Mouse (Mus musculus): ENCODE measurements around the gene 1700029I15Rik.
"Not testable (repeated sequence)": the region's sequence is repeated elsewhere in the genome, so short reads cannot be mapped to it uniquely, and the experiment has no call there.

The 1700029I15Rik gene

GRCm38 (mm10) chr2:92391116-92391515, 8.8 kb downstream of the 1700029I15Rik start:
- DNase-seq (ENCODE audit: low read depth in 1 of 2, low spot score in 2 of 2) = no peak

DNA sequence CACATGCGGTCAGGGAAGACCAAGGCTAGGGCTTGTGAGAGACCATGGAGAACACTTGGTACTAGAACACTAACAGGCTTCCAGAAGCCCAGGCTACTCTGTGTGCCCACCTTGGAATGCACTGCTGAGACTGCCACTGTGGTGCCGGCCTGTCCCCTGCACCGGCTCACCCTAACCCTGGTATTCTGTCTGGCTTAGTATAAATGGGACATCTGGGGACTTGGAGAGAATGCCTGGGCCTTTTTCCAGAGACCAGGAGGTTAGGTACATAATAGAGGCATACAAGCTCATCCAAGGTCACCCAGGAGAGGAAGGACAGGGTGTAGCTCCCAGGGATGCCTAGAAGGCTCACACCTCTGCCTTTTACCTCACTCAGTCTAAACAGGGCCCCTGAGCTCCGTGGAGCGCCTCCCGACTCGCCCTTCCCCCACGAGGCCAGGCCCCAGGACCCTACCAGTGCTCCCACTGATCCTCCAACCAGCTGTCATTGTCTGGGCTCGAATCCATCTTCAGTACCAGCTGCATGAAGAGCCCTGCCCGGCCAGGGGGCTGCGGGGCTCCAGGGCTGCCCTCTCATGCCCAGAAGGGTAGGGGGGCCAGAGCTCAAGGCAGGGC, 9.5 kb downstream of the 1700029I15Rik start:
- no peak for DNase-seq (ENCODE audit: low read depth in 1 of 2, low spot score in 2 of 2)

- DNase-seq (ENCODE audit: low read depth in 1 of 2, low spot score in 2 of 2) = no peak
Measured at GRCm38 (mm10) chr2:92392318-92393264, 10.3 kb downstream of the 1700029I15Rik start.

- no peak for DNase-seq (ENCODE audit: low read depth in 1 of 2, low spot score in 2 of 2)
Measured at GRCm38 (mm10) chr2:92395535-92395934, 13.2 kb downstream of the 1700029I15Rik start.

GRCm38 (mm10) chr2:92397436-92397835, 15.1 kb downstream of the 1700029I15Rik start:
- no peak for DNase-seq (ENCODE audit: low read depth in 1 of 2, low spot score in 2 of 2)

GRCm38 (mm10) chr2:92399877-92400276, 17.5 kb downstream of the 1700029I15Rik start:
- DNase-seq (ENCODE audit: low read depth in 1 of 2, low spot score in 2 of 2) = not testable (repeated sequence)

- no peak for DNase-seq (ENCODE audit: low read depth in 1 of 2, low spot score in 2 of 2)
Measured at GRCm38 (mm10) chr2:92400682-92401081, 18.3 kb downstream of the 1700029I15Rik start.

- no peak for DNase-seq (ENCODE audit: low read depth in 1 of 2, low spot score in 2 of 2)
Measured at GRCm38 (mm10) chr2:92401091-92401561, 18.8 kb downstream of the 1700029I15Rik start, which contains the start of gene Mapk8ip1. Gene Mapk8ip1, minus strand, starts transcription at chr2:92401263.

DNA sequence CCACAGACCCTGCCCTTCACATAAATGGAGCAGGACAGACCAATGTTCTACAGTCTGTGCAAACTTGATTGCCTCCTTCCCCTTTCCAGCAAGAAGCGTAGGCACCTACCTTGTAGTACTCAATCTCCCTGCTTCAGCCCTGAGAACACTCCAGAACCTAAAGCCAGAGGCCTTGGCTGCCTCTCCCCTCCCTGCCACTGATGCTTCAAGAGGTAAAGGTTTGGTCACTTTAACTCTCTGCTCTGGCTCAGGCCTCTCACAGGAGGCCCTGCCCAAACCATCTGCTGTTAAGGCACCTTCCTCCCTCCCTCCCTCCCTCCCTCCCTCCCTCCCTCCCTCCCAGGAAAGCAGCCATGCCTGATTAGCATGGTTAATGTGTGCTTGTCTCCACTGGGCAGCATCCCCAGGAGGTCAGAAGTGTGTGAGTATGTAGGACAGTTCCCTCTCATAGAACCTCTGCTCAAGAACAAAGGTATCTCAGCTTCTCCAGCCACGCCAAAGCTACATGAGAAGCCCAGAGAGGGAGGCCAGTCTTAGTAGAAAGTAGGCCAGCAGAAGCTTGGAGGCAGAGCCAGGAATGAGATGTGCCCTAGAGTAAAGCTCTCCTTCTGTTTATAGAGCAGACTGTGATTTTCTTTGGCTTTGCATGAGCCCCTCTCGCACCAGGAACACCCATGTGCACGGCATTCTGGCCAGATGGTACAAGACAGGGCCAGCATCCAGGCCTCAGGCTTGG, 20.4 kb downstream of the 1700029I15Rik start:
- DNase-seq (ENCODE audit: low read depth in 1 of 2, low spot score in 2 of 2) = no peak

DNA sequence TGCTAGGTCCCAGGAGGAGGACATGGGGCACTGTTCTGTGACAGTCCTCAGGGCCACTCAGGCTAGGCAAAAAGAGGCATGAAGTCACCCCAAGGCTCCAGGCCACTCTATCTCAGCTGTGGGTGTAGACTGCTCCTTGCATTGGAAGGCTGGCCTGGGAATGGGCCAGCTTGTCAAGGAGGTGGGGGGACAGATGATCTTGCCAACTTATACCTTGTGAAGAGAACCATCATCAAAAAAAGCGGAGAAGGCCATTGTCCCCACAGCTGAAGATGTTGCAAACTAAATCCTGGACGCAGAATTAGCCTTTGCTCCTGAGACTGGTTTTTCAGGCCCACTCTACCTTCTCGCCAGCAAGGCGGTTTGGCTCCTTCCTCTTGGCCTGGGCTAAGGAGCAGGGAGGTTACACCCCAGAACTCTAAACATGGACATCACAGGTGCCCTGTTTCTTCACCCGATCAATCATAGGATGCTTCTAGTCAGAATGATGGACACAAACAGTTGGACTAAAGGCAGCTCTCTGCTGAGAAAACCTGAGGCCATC, 21.5 kb downstream of the 1700029I15Rik start:
- DNase-seq (ENCODE audit: low read depth in 1 of 2, low spot score in 2 of 2) = no peak

- no peak for DNase-seq (ENCODE audit: low read depth in 1 of 2, low spot score in 2 of 2)
Measured at GRCm38 (mm10) chr2:92404737-92405136, 22.4 kb downstream of the 1700029I15Rik start.

- no peak for DNase-seq (ENCODE audit: low read depth in 1 of 2, low spot score in 2 of 2)
Measured at GRCm38 (mm10) chr2:92405687-92406086, 23.3 kb downstream of the 1700029I15Rik start.

- no peak for DNase-seq (ENCODE audit: low read depth in 1 of 2, low spot score in 2 of 2)
Measured at GRCm38 (mm10) chr2:92408309-92409045, 26.1 kb downstream of the 1700029I15Rik start.

DNA sequence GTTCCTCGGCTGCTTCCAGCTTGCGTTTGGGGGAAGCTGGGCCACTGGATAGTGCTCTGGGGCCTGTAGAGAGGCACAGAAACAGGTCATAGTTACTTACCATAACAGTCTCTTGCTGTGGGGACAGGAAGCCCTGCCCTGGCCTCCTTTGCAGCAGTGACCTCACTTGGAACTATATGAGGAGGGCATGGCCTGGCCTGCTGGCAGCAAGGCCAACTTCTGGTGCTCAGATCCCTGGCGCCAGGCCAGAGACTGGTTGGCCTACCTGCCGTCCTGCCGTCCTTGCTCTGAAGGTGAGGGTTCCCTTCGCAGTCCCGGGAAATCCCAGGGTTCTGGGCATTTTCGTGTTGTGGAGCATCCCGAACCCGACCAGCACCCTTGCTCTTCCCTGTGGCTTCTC, 29.4 kb downstream of the 1700029I15Rik start:
- DNase-seq (ENCODE audit: low read depth in 1 of 2, low spot score in 2 of 2) = no peak

GRCm38 (mm10) chr2:92421723-92422387, 39.5 kb downstream of the 1700029I15Rik start:
- no peak for DNase-seq (ENCODE audit: low read depth in 1 of 2, low spot score in 2 of 2)

DNA sequence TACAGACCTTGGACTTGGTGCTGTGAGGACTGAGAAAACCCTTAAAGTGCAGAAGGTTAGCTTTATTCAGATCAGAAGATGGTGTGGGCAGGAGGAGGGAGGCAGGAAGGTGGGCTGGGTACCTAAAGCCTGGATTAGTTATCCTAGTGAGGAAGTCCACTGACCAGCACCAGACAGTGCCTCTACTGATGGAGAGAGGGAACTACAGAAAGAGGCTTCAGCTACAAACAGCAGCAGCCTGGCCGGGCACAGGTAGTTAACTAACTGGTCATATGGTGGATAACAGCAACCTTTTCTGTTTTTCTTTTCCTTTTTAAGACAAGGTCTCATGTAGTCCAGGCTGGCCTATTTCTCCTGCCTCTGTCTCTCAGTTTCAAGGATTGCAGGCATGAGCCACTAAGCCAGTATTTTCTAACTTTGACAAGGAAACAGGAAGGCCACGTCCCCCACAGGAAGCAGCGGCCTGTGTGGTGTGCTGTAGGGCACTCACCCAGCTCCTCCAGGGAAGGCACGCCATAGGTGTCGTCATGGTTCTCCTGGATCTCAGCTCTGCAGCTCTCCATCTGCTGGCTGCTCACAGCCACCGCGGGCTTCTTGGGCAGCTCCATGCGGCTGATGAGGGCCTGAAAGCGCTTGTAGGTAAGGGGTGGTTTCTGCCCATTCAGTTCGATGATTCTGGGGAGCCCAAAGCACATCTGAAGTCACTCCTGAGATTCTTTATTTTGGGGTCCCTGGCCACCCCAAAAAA, 40.2 kb downstream of the 1700029I15Rik start:
- no peak for DNase-seq (ENCODE audit: low read depth in 1 of 2, low spot score in 2 of 2)

- DNase-seq (ENCODE audit: low read depth in 1 of 2, low spot score in 2 of 2) = no peak
Measured at GRCm38 (mm10) chr2:92423156-92423555, 40.8 kb downstream of the 1700029I15Rik start.

GRCm38 (mm10) chr2:92423702-92424461, 41.5 kb downstream of the 1700029I15Rik start:
- DNase-seq (ENCODE audit: low read depth in 1 of 2, low spot score in 2 of 2) = no peak
